Mouse (Mus musculus) naive thymus-derived CD4-positive, alpha-beta T cell, adult 2 months (primary cell): ENCODE data around the gene Rnf113a1.
"Not testable (repeated sequence)": the region's sequence is repeated elsewhere in the genome, so short reads cannot be mapped to it uniquely, and the experiment has no call there.

ENCODE experiments used
- DNase-seq: peaks from one replicate; pipeline ENCODE4 v3.0.0-alpha.2; 2011; ENCODE audit warnings: low read depth

Rnf113a1 gene

GRCm38 (mm10) chrX:37191105-37191743 lies at the start of gene Rnf113a1, which contains the start of gene Ndufa1:
Gene Rnf113a1, plus strand, starts transcription at chrX:37191245.
Gene Ndufa1, minus strand, starts transcription at chrX:37191163.
- peak; percentile 78 for DNase-seq

- DNase-seq = peak; percentile 61
Measured at GRCm38 (mm10) chrX:37141732-37142131, 49.3 kb upstream of the Rnf113a1 start.

GRCm38 (mm10) chrX:37144498-37144897 lies 46.5 kb upstream of the Rnf113a1 start:
- not testable (repeated sequence) for DNase-seq

- peak; percentile 42 for DNase-seq
Measured at GRCm38 (mm10) chrX:37144954-37145353, 46.1 kb upstream of the Rnf113a1 start.

GRCm38 (mm10) chrX:37157839-37158238 lies 33.2 kb upstream of the Rnf113a1 start:
- DNase-seq = peak; percentile 39

- DNase-seq = peak; percentile 26
Measured at GRCm38 (mm10) chrX:37161169-37161568, 29.9 kb upstream of the Rnf113a1 start.

- DNase-seq = no peak
Measured at GRCm38 (mm10) chrX:37163115-37163514, 27.9 kb upstream of the Rnf113a1 start.

- DNase-seq = peak; percentile 71
Measured at GRCm38 (mm10) chrX:37167085-37167484, 24.0 kb upstream of the Rnf113a1 start.

GRCm38 (mm10) chrX:37168742-37169141 lies 22.3 kb upstream of the Rnf113a1 start, which contains the start of gene Akap14:
Gene Akap14, minus strand, starts transcription at chrX:37168842.
- no peak for DNase-seq

GRCm38 (mm10) chrX:37184401-37184800 lies 6.6 kb upstream of the Rnf113a1 start:
- not testable (repeated sequence) for DNase-seq

GRCm38 (mm10) chrX:37190755-37191104 lies 315 bp upstream of the Rnf113a1 start:
- DNase-seq = no peak

GRCm38 (mm10) chrX:37191744-37192379 lies 817 bp downstream of the Rnf113a1 start:
- peak; percentile 19 for DNase-seq

GRCm38 (mm10) chrX:37198676-37199075 lies 7.6 kb downstream of the Rnf113a1 start:
- no peak for DNase-seq

GRCm38 (mm10) chrX:37210941-37211340 lies 19.9 kb downstream of the Rnf113a1 start, which contains the start of gene Gm9:
Gene Gm9, minus strand, starts transcription at chrX:37211041.
- no peak for DNase-seq

- not testable (repeated sequence) for DNase-seq
Measured at GRCm38 (mm10) chrX:37222158-37222557, 31.1 kb downstream of the Rnf113a1 start, which contains the start of gene Rhox1. Gene Rhox1, minus strand, starts transcription at chrX:37222258.
